Mouse (Mus musculus) ovary, adult 2 months (tissue): ENCODE data around the gene Fam198a. TPM values are rescaled to one million over a fixed set of nuclear protein-coding genes. Genes with fewer than 3 reads are reported as not detected.

Experiments used
- polyA plus RNA-seq: library from polyadenylated mRNA; depleted of rRNA; stranded (reverse); fragments of >200 nt; gene quantifications from 2 replicates; pipeline ENCODE4 v1.2.3, GENCODE M21; 2012; rRNA removed

The Fam198a gene
- polyA plus RNA-seq = 9.3 and 9.7 TPM in 2 replicates

GRCm38 (mm10) chr9:121950418-121951113 lies at the start of gene Fam198a:
Gene Fam198a (plus strand): TSS chr9:121950988.

GRCm38 (mm10) chr9:121916102-121916501 lies 34.7 kb upstream of the Fam198a start, which contains the start of gene Cyp8b1:
Gene Cyp8b1 (minus strand): TSS chr9:121916305.

GRCm38 (mm10) chr9:121997010-121997409 lies 46.2 kb downstream of the Fam198a start, which contains the start of gene Pomgnt2:
Gene Pomgnt2 (minus strand): TSS chr9:121997110.

Other genes starting within 250 kb of the Fam198a start
- 7.4 and 11.1 TPM in 2 replicates for gene Sec22c, start 245.5 kb upstream of the Fam198a start, polyA plus RNA-seq
- gene Ss18l2, start 240.7 kb upstream of the Fam198a start, polyA plus RNA-seq = 10.7 and 14.3 TPM in 2 replicates
- 46.0 and 59.0 TPM in 2 replicates for gene Nktr, start 231.8 kb upstream of the Fam198a start, polyA plus RNA-seq
- gene Zfp651, start 191.7 kb upstream of the Fam198a start, polyA plus RNA-seq = 72.1 and 78.1 TPM in 2 replicates
- gene Klhl40, start 173.4 kb upstream of the Fam198a start, polyA plus RNA-seq = 0.87 and 0.97 TPM in 2 replicates
- 5.1 and 5.4 TPM in 2 replicates for gene Hhatl, start 158.5 kb upstream of the Fam198a start, polyA plus RNA-seq
- 3.8 and 4.0 TPM in 2 replicates for gene Ccdc13, start 111.5 kb upstream of the Fam198a start, polyA plus RNA-seq
- 11.7 and 13.6 TPM in 2 replicates for gene Higd1a, start 92.6 kb upstream of the Fam198a start, polyA plus RNA-seq
- 2.6 and 2.7 TPM in 2 replicates for gene Ackr2, start 52.6 kb upstream of the Fam198a start, polyA plus RNA-seq
- gene Cyp8b1, start 34.7 kb upstream of the Fam198a start, polyA plus RNA-seq = 0.36 and 0.40 TPM in 2 replicates
- gene Pomgnt2, start 46.1 kb downstream of the Fam198a start, polyA plus RNA-seq = 41.0 and 47.8 TPM in 2 replicates
- 61.7 and 72.4 TPM in 2 replicates for gene Snrk, start 166.3 kb downstream of the Fam198a start, polyA plus RNA-seq